Comparison of ENCODE assay signal across 20 mouse cellular contexts in the genomic region with DNA sequence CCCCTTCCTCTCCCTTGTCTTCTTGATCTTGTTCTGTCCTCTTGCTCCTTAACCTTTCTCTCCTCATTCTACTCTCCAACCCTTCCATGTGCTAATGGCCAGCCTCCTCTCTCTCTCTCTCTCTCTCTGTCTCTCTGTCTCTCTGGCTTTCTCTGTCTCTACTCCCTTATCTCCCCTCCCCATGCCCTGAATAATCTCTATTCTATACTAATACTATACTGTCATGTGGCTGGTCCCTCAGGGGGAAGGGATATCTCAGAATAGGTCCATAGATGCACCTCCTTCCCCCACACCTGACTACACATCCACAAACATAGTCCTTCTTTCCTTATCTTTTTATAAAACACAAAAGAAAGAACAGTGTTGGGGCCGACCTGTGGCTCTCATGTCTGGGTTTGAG. TPM values are rescaled to one million over a fixed set of nuclear protein-coding genes. Genes with fewer than 3 reads are reported as not detected.
DNase-seq lines count a peak whose midpoint lies in the region; ATAC-seq and TF ChIP-seq lines count a peak whose summit lies in the region.
"Had no signal": no experiment of that assay in that cellular context is flagged by ENCODE, and none has a peak within 500 bp of the region (broad histone marks: within the 10 kb centered on the region; RNA-seq: fewer than 3 reads in every experiment).

No protein-coding gene starts in this region.

- no peak overlapping the region for H3K9ac ChIP-seq in liver, embryonic 12.5 days
- no peak overlapping the region for H3K9ac ChIP-seq in liver, embryonic 14.5 days (replicated peaks)
- H3K9ac ChIP-seq in liver, embryonic 11.5 days (ENCODE audit: low read depth, low read length) = no peak overlapping the region
- H3K9ac ChIP-seq in MEL (ENCODE audit: control insufficient read depth, low read depth, low read length, poor library complexity, severe bottlenecking) = no peak overlapping the region
- no peak overlapping the region for H3K9ac ChIP-seq in hindbrain, embryonic 16.5 days (ENCODE audit: low read depth, low read length)
- H3K9ac ChIP-seq: embryonic facial prominence, embryonic 12.5 days; forebrain, embryonic 13.5 days; forebrain, embryonic 15.5 days had no signal

- H3K36me3 ChIP-seq in liver, embryonic 12.5 days = no peaks in the 10 kb centered on the region
- no peaks in the 10 kb centered on the region for H3K36me3 ChIP-seq in liver, embryonic 14.5 days (replicated peaks; ENCODE audit: control insufficient read depth, insufficient read depth, low read depth)
- no peaks in the 10 kb centered on the region for H3K36me3 ChIP-seq in liver, embryonic 11.5 days (ENCODE audit: control insufficient read depth, insufficient read depth, low read length)
- H3K36me3 ChIP-seq in MEL (ENCODE audit: control insufficient read depth in 1 of 2, insufficient read depth in 2 of 2, low read length in 2 of 2) = peaks cover 0 to 30% of the 10 kb centered on the region in 2 experiments; a peak in 2 of 4 replicates
- no peaks in the 10 kb centered on the region for H3K36me3 ChIP-seq in hindbrain, embryonic 16.5 days (ENCODE audit: control insufficient read depth, insufficient read depth, low read length)
- H3K36me3 ChIP-seq: embryonic facial prominence, embryonic 10.5 days; embryonic facial prominence, embryonic 12.5 days; forebrain, embryonic 15.5 days had no signal

- no peak for TF ChIP-seq POLR2A in MEL (IDR thresholded peaks at IDR 0.05; ENCODE audit: control insufficient read depth in 1 of 2, insufficient read depth in 1 of 2, low read depth in 1 of 2, low read length in 2 of 2, poor library complexity in 1 of 2)

- H3K9me3 ChIP-seq in liver, embryonic 12.5 days (replicated peaks) = no peaks in the 10 kb centered on the region
- H3K9me3 ChIP-seq in liver, embryonic 14.5 days (ENCODE audit: control insufficient read depth, low read length) = no peaks in the 10 kb centered on the region
- no peaks in the 10 kb centered on the region for H3K9me3 ChIP-seq in liver, embryonic 11.5 days (ENCODE audit: control insufficient read depth, low read length)
- no peaks in the 10 kb centered on the region for H3K9me3 ChIP-seq in MEL (replicated peaks; ENCODE audit: insufficient read depth, low read length)
- H3K9me3 ChIP-seq in hindbrain, embryonic 16.5 days (ENCODE audit: control insufficient read depth, low read length) = no peaks in the 10 kb centered on the region
- H3K9me3 ChIP-seq: embryonic facial prominence, embryonic 10.5 days; embryonic facial prominence, embryonic 12.5 days; forebrain, embryonic 13.5 days; forebrain, embryonic 15.5 days had no signal

- H3K4me3 ChIP-seq in liver, embryonic 12.5 days = no peak overlapping the region
- no peak overlapping the region for H3K4me3 ChIP-seq in liver, embryonic 14.5 days (ENCODE audit: insufficient read depth in 1 of 2, low read depth in 2 of 2, low read length in 2 of 2)
- no peak overlapping the region for H3K4me3 ChIP-seq in liver, embryonic 11.5 days (ENCODE audit: low read depth, low read length)
- no peak overlapping the region for H3K4me3 ChIP-seq in MEL (ENCODE audit: control insufficient read depth in 1 of 2, insufficient read depth in 1 of 2, low read depth in 2 of 2, low read length in 2 of 2)
- no peak overlapping the region for H3K4me3 ChIP-seq in hindbrain, embryonic 16.5 days (ENCODE audit: low read length)
- H3K4me3 ChIP-seq: embryonic facial prominence, embryonic 10.5 days; embryonic facial prominence, embryonic 12.5 days; forebrain, embryonic 13.5 days; forebrain, embryonic 15.5 days had no signal

- peaks cover 37% of the 10 kb centered on the region for H3K4me1 ChIP-seq in liver, embryonic 12.5 days
- peaks cover 18 to 25% of the 10 kb centered on the region in 2 experiments for H3K4me1 ChIP-seq in liver, embryonic 14.5 days (replicated peaks; ENCODE audit: control insufficient read depth in 2 of 2, insufficient read depth in 2 of 2, low read length in 1 of 2)
- peaks cover 11% of the 10 kb centered on the region for H3K4me1 ChIP-seq in liver, embryonic 11.5 days (replicated peaks; ENCODE audit: control insufficient read depth, insufficient read depth, low read length)
- peaks cover 23 to 34% of the 10 kb centered on the region in 2 experiments for H3K4me1 ChIP-seq in MEL (ENCODE audit: control insufficient read depth in 1 of 2, insufficient read depth in 2 of 2, low read length in 2 of 2)
- no peaks in the 10 kb centered on the region for H3K4me1 ChIP-seq in hindbrain, embryonic 16.5 days (ENCODE audit: control insufficient read depth, insufficient read depth, low read depth, low read length)
- H3K4me1 ChIP-seq: embryonic facial prominence, embryonic 10.5 days; embryonic facial prominence, embryonic 12.5 days; forebrain, embryonic 13.5 days; forebrain, embryonic 15.5 days had no signal

- peak; percentile 36 for ATAC-seq in liver, embryonic 12.5 days
- ATAC-seq in liver, embryonic 14.5 days (ENCODE audit: insufficient read depth) = peak; percentile 9; the same call in 1 of the 2 replicates
- no peak; the same call in 1 of the 2 replicates for ATAC-seq in liver, embryonic 11.5 days (replicated peaks; ENCODE audit: low FRiP score)
- ATAC-seq in hindbrain, embryonic 16.5 days = no peak
- ATAC-seq: activated CD4-positive, CD25-positive, alpha-beta regulatory T cell, adult 4 months; forebrain, embryonic 13.5 days; forebrain, embryonic 15.5 days; Patski had no signal

- TF ChIP-seq CTCF in liver, embryonic 14.5 days (IDR thresholded peaks at IDR 0.05; ENCODE audit: low read depth) = no peak
- TF ChIP-seq CTCF in MEL (IDR thresholded peaks at IDR 0.05 in 2 of 3, conservative IDR thresholded peaks at IDR 0.05 in 1 of 3; ENCODE audit: control insufficient read depth in 1 of 3, insufficient read depth in 1 of 3, low read depth in 2 of 3, low read length in 3 of 3, poor library complexity in 1 of 3, severe bottlenecking in 1 of 3) = no peak

- 28% methylated on average over 1 of the region's 1 CpGs for WGBS in liver, embryonic 12.5 days (ENCODE audit: insufficient replicate concordance)
- 20% methylated on average over 1 of the region's 1 CpGs for WGBS in liver, embryonic 14.5 days (ENCODE audit: insufficient replicate concordance)
- WGBS in liver, embryonic 11.5 days = 56% methylated on average over 1 of the region's 1 CpGs
- WGBS in hindbrain, embryonic 16.5 days = 71% methylated on average over 1 of the region's 1 CpGs

- 0 out of 2 replicates have a peak, but pooled peaks have one; percentile 15 for TF ChIP-seq EP300 in liver, embryonic 14.5 days (IDR thresholded peaks at IDR 0.05; ENCODE audit: low read depth)
- peak in 1 of 2 experiments; percentile 60; a peak in 2 of 4 replicates for TF ChIP-seq EP300 in MEL (IDR thresholded peaks at IDR 0.05; ENCODE audit: low read depth in 1 of 2, low read length in 2 of 2)

- H3K79me2 ChIP-seq in MEL (ENCODE audit: control insufficient read depth, insufficient read depth, low read length, poor library complexity) = no peaks in the 10 kb centered on the region

- DNase-seq in liver = no peak
- no peak for DNase-seq in liver, embryonic 14.5 days (ENCODE audit: low read depth in 3 of 3, low spot score in 3 of 3)
- DNase-seq in liver, embryonic 11.5 days (ENCODE audit: low spot score) = no peak
- DNase-seq in MEL (ENCODE audit: low read depth, low spot score) = no peak
- DNase-seq: adrenal gland, adult 8-10 months; adrenal gland, postnatal 14 days; adrenal gland, postnatal 36 days; cerebellum, adult 11-12 months; cerebellum, adult 2 months; cerebellum, adult 9-10 months; cerebellum, postnatal 10 days; cerebellum, postnatal 25 days had no signal

- no peak overlapping the region for H3K4me2 ChIP-seq in liver, embryonic 12.5 days
- H3K4me2 ChIP-seq in liver, embryonic 14.5 days (ENCODE audit: low read depth) = no peak overlapping the region
- no peak overlapping the region for H3K4me2 ChIP-seq in liver, embryonic 11.5 days
- no peak overlapping the region for H3K4me2 ChIP-seq in hindbrain, embryonic 16.5 days (ENCODE audit: low read length)
- H3K4me2 ChIP-seq: embryonic facial prominence, embryonic 12.5 days; forebrain, embryonic 13.5 days; forebrain, embryonic 15.5 days had no signal

- H3K27me3 ChIP-seq in liver, embryonic 12.5 days (replicated peaks) = peaks cover 4% of the 10 kb centered on the region; the same call in 1 of the 2 replicates
- no peaks in the 10 kb centered on the region for H3K27me3 ChIP-seq in liver, embryonic 14.5 days (ENCODE audit: control insufficient read depth, insufficient read depth, low read length)
- no peaks in the 10 kb centered on the region for H3K27me3 ChIP-seq in liver, embryonic 11.5 days (replicated peaks; ENCODE audit: control insufficient read depth, insufficient read depth, low read length)
- H3K27me3 ChIP-seq in MEL (ENCODE audit: control insufficient read depth in 1 of 2, insufficient read depth in 2 of 2, low read length in 2 of 2) = no peaks in the 10 kb centered on the region
- H3K27me3 ChIP-seq in hindbrain, embryonic 16.5 days (replicated peaks; ENCODE audit: control insufficient read depth, insufficient read depth, low read length) = no peaks in the 10 kb centered on the region
- H3K27me3 ChIP-seq: embryonic facial prominence, embryonic 12.5 days; forebrain, embryonic 13.5 days; forebrain, embryonic 15.5 days had no signal

- no peak for TF ChIP-seq RAD21 in MEL (IDR thresholded peaks at IDR 0.05; ENCODE audit: low read depth, low read length)

- H3K27ac ChIP-seq in liver, embryonic 12.5 days = no peak overlapping the region
- no peak overlapping the region for H3K27ac ChIP-seq in liver, embryonic 14.5 days
- no peak overlapping the region for H3K27ac ChIP-seq in liver, embryonic 11.5 days (ENCODE audit: low read depth, low read length)
- H3K27ac ChIP-seq in MEL (ENCODE audit: control insufficient read depth, low read depth, low read length) = no peak overlapping the region
- no peak overlapping the region for H3K27ac ChIP-seq in hindbrain, embryonic 16.5 days (ENCODE audit: low read depth, low read length)
- H3K27ac ChIP-seq: embryonic facial prominence, embryonic 10.5 days; embryonic facial prominence, embryonic 12.5 days; forebrain, embryonic 13.5 days; forebrain, embryonic 15.5 days had no signal

RNA-seq across cellular contexts. Expression of a gene that starts 19.6 kb away (rescaled TPM):
- polyA plus RNA-seq in liver, embryonic 12.5 days (2016; fragmentation: Nextera tagmentation; extraction: Ambion mirVana) = 127 and 132 TPM in 2 replicates
- polyA plus RNA-seq in liver, embryonic 14.5 days (2012; rRNA removed) = 25.4 and 31.0 TPM in 2 replicates
- polyA plus RNA-seq in liver, embryonic 14.5 days (2014; fragmentation: Nextera tagmentation; extraction: Ambion mirVana) = 73.7 and 79.8 TPM in 2 replicates
- polyA plus RNA-seq in liver, embryonic 11.5 days (2014; fragmentation: Nextera tagmentation; extraction: Ambion mirVana) = 195 and 196 TPM in 2 replicates
- total RNA-seq in MEL (2012; rRNA removed) = 164 and 175 TPM in 2 replicates
- 100 to 1,000 TPM in 1 of 2 experiments, not detected in 1; 129 TPM for polyA plus RNA-seq in MEL (2012; ENCODE audit: insufficient read depth in 1 of 2, insufficient read length in 2 of 2, low read depth in 1 of 2, low replicate concordance in 2 of 2, missing spikeins in 1 of 2)
- 55.3 and 59.9 TPM in 2 replicates for polyA plus RNA-seq in hindbrain, embryonic 16.5 days (2015; fragmentation: Nextera tagmentation; extraction: Ambion mirVana)

RNA-seq across cellular contexts. Expression of a gene that starts 50.3 kb away (rescaled TPM):
- 176 and 178 TPM in 2 replicates for polyA plus RNA-seq in liver, embryonic 12.5 days (2016; fragmentation: Nextera tagmentation; extraction: Ambion mirVana)
- 90.6 and 112 TPM in 2 replicates for polyA plus RNA-seq in liver, embryonic 14.5 days (2012; rRNA removed)
- polyA plus RNA-seq in liver, embryonic 14.5 days (2014; fragmentation: Nextera tagmentation; extraction: Ambion mirVana) = 157 and 163 TPM in 2 replicates
- polyA plus RNA-seq in liver, embryonic 11.5 days (2014; fragmentation: Nextera tagmentation; extraction: Ambion mirVana) = 268 and 280 TPM in 2 replicates
- total RNA-seq in MEL (2012; rRNA removed) = 232 and 241 TPM in 2 replicates
- polyA plus RNA-seq in MEL (2012; ENCODE audit: insufficient read depth in 1 of 2, insufficient read length in 2 of 2, low read depth in 1 of 2, low replicate concordance in 2 of 2, missing spikeins in 1 of 2) = 100 to 1,000 TPM; 213 to 502 TPM
- polyA plus RNA-seq in hindbrain, embryonic 16.5 days (2015; fragmentation: Nextera tagmentation; extraction: Ambion mirVana) = 326 and 353 TPM in 2 replicates

RNA-seq across cellular contexts. Expression of a gene that starts 50.9 kb away (rescaled TPM):
- 29.6 and 30.1 TPM in 2 replicates for polyA plus RNA-seq in liver, embryonic 12.5 days (2016; fragmentation: Nextera tagmentation; extraction: Ambion mirVana)
- 5.5 and 8.4 TPM in 2 replicates for polyA plus RNA-seq in liver, embryonic 14.5 days (2012; rRNA removed)
- 24.0 and 24.7 TPM in 2 replicates for polyA plus RNA-seq in liver, embryonic 14.5 days (2014; fragmentation: Nextera tagmentation; extraction: Ambion mirVana)
- polyA plus RNA-seq in liver, embryonic 11.5 days (2014; fragmentation: Nextera tagmentation; extraction: Ambion mirVana) = 50.5 and 58.4 TPM in 2 replicates
- 61.5 and 70.3 TPM in 2 replicates for total RNA-seq in MEL (2012; rRNA removed)
- 10 to 100 TPM in 1 of 2 experiments, not detected in 1; 73.1 TPM for polyA plus RNA-seq in MEL (2012; ENCODE audit: insufficient read depth in 1 of 2, insufficient read length in 2 of 2, low read depth in 1 of 2, low replicate concordance in 2 of 2, missing spikeins in 1 of 2)
- 26.6 and 30.5 TPM in 2 replicates for polyA plus RNA-seq in hindbrain, embryonic 16.5 days (2015; fragmentation: Nextera tagmentation; extraction: Ambion mirVana)

Comparison
In these comparisons a context has a peak if more than half of its experiments do, and no peak if none do; other contexts are left out.
1. ATAC-seq: peak in liver, embryonic 12.5 days (single experiment) and liver, embryonic 14.5 days (single experiment); none in liver, embryonic 11.5 days (single experiment) and hindbrain, embryonic 16.5 days (single experiment).